Mouse (Mus musculus): ENCODE measurements around the gene Cdt1. TPM values are rescaled to one million over a fixed set of nuclear protein-coding genes. Genes with fewer than 3 reads are reported as not detected.

Cdt1 gene
- polyA plus RNA-seq, 1 experiment = 79.5 TPM

DNA sequence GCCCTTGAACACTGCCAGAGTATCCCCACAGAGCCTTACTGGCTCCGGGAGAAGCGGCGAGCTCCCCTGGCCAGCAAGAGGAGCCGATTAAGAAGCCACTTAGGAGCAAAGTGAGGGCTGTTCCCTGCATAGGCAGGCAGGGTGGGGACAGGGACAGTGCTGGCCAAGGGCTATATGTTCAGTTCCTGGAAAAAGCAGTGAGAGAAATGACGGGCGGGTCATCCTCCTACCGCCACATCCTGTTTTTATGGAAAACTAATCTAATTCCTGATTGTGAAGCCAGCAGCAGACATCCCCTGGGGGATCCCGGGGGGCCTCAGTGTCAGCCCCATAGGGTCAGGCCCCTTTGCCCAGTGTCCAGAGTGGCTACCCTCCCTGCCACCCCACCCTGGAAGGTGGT is 36.5 kb upstream of the Cdt1 start:
- TF ChIP-seq MAX (IDR thresholded peaks at IDR 0.05) = no peak
- TF ChIP-seq FOSL1 (IDR thresholded peaks at IDR 0.05; ENCODE audit: insufficient read depth, low read length, poor library complexity, severe bottlenecking) = no peak
- no peak for TF ChIP-seq CTCF (IDR thresholded peaks at IDR 0.05; ENCODE audit: control insufficient read depth, insufficient read depth, insufficient read length)
- no peak for TF ChIP-seq MYOD1 (IDR thresholded peaks at IDR 0.05; ENCODE audit: control insufficient read depth, insufficient read length, low read depth)
- no peak for TF ChIP-seq CEBPB (IDR thresholded peaks at IDR 0.05; ENCODE audit: low read depth)
- no peak for TF ChIP-seq MYOG (IDR thresholded peaks at IDR 0.05; ENCODE audit: control insufficient read depth, extremely low read depth, insufficient read length)
- no peak for TF ChIP-seq USF1 (IDR thresholded peaks at IDR 0.05; ENCODE audit: low read depth)
- no peak overlapping the region for H3ac ChIP-seq (ENCODE audit: control insufficient read depth, insufficient read length, low read depth)
- peaks cover 11% of the 10 kb centered on the region for H3K36me3 ChIP-seq (ENCODE audit: control insufficient read depth, insufficient read depth)
- H3K79me3 ChIP-seq (ENCODE audit: low read depth) = peaks cover 80% of the 10 kb centered on the region
- no peak overlapping the region for H3K4me3 ChIP-seq (ENCODE audit: insufficient read depth, poor library complexity, severe bottlenecking)
- no peaks in the 10 kb centered on the region for H3K27me3 ChIP-seq (ENCODE audit: control insufficient read depth, insufficient read depth, insufficient read length)
- peaks cover 100% of the 10 kb centered on the region for H3K79me2 ChIP-seq (ENCODE audit: control insufficient read depth, insufficient read depth)

DNA sequence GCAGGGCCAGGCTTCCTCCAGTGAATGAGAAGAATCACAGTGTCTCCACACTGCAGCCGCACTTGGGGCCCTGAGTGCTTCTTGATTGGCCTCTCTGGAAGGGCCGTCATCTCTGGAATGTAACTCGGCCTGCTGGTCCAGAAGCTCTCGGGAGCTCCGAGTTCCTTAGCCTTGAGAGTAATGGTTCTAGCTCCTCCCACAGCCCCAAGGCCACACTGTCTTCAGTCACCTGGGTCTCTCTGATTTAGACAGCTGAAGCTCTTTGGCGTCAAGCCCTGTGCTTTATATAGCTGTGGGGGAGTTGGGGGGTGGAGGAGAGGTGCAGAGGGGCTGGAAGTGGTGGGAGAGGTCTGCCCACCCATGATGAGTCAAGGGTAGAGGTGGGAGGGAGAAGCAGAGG is 30.8 kb upstream of the Cdt1 start:
- H3K4me3 ChIP-seq (ENCODE audit: insufficient read depth, poor library complexity, severe bottlenecking) = no peak overlapping the region
- TF ChIP-seq MAX (IDR thresholded peaks at IDR 0.05) (no peak), USF1 (IDR thresholded peaks at IDR 0.05; ENCODE audit: low read depth) (no peak), CEBPB (IDR thresholded peaks at IDR 0.05; ENCODE audit: low read depth) (no peak), MYOD1 (IDR thresholded peaks at IDR 0.05; ENCODE audit: control insufficient read depth, insufficient read length, low read depth) (no peak), CTCF (IDR thresholded peaks at IDR 0.05; ENCODE audit: control insufficient read depth, insufficient read depth, insufficient read length) (no peak), FOSL1 (IDR thresholded peaks at IDR 0.05; ENCODE audit: insufficient read depth, low read length, poor library complexity, severe bottlenecking) (no peak), MYOG (IDR thresholded peaks at IDR 0.05; ENCODE audit: control insufficient read depth, extremely low read depth, insufficient read length) (no peak)
- peaks cover 10% of the 10 kb centered on the region for H3K36me3 ChIP-seq (ENCODE audit: control insufficient read depth, insufficient read depth)

DNA sequence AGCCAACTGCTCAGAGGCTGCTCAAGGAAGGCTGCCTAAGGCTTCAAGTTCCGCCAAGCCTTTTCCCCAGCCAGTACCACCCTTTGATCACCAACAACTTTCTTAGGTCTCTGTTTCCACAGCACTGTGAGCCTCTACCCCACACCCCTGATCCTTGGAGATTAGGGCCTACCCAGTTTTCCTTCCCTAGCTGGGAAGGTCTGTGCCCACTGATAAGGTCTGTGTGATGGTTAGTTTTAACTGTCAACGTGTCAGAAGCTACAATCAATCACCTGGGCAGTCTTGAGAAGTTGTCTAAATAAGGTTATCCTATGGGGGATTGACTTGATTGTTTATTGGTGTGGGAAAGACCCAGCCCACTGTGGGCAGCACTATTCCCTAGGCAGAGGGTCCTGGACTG is 30.0 kb upstream of the Cdt1 start:
- peaks cover 100% of the 10 kb centered on the region for H3K79me2 ChIP-seq (ENCODE audit: control insufficient read depth, insufficient read depth)
- H3K4me3 ChIP-seq (ENCODE audit: insufficient read depth, poor library complexity, severe bottlenecking) = no peak overlapping the region
- H3K79me3 ChIP-seq (ENCODE audit: low read depth) = peaks cover 85% of the 10 kb centered on the region
- TF ChIP-seq MYOD1 (IDR thresholded peaks at IDR 0.05; ENCODE audit: control insufficient read depth, insufficient read length, low read depth) (no peak), CEBPB (IDR thresholded peaks at IDR 0.05; ENCODE audit: low read depth) (no peak), FOSL1 (IDR thresholded peaks at IDR 0.05; ENCODE audit: insufficient read depth, low read length, poor library complexity, severe bottlenecking) (no peak), MYOG (IDR thresholded peaks at IDR 0.05; ENCODE audit: control insufficient read depth, extremely low read depth, insufficient read length) (no peak), CTCF (IDR thresholded peaks at IDR 0.05; ENCODE audit: control insufficient read depth, insufficient read depth, insufficient read length) (no peak), MAX (IDR thresholded peaks at IDR 0.05) (no peak)
- no peaks in the 10 kb centered on the region for H3K27me3 ChIP-seq (ENCODE audit: control insufficient read depth, insufficient read depth, insufficient read length)
- H3K36me3 ChIP-seq (ENCODE audit: control insufficient read depth, insufficient read depth) = peaks cover 4% of the 10 kb centered on the region
- H3ac ChIP-seq (ENCODE audit: control insufficient read depth, insufficient read length, low read depth) = no peak overlapping the region

More for the DNA sequence above, 30.8 kb upstream of the Cdt1 start:
- H3K27me3 ChIP-seq (ENCODE audit: control insufficient read depth, insufficient read depth, insufficient read length) = no peaks in the 10 kb centered on the region
- peaks cover 100% of the 10 kb centered on the region for H3K79me2 ChIP-seq (ENCODE audit: control insufficient read depth, insufficient read depth)
- H3K79me3 ChIP-seq (ENCODE audit: low read depth) = peaks cover 85% of the 10 kb centered on the region
- H3ac ChIP-seq (ENCODE audit: control insufficient read depth, insufficient read length, low read depth) = no peak overlapping the region

DNA sequence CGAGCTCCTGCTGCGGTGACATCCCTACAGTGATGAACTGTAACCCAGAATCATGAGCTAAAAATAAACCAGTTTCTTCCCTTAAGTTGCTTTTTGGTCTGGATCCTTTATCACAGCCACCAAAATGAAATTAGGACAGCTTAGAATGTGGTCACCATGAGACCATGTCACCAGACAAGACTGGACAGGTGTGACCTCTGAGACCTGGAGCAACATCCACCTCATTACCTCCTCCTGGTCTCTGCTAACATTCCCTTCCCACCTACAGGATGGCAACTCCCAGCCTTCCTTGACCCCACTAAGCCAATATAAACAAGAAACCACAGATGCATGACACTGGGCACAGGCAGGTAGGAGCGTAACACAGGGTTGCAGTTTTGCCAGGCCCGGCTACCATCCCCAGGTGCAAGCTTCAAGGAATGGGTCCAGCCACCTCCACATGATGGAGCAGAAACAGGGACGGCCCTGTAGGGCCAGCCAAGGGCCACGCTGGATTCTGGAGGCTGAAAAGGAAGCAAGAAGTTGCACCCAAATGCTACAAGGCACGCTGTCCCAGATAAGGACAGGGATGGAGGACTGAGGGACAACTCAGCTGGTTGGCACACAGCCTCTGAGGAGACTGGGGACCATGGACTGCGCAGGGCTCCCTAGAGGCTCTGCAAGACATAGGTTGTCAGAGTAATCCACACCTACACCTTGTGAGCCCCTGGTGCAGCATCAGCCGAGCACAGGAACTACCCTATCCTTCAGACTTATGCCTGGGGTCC is 29.3 kb upstream of the Cdt1 start:
- TF ChIP-seq CEBPB (IDR thresholded peaks at IDR 0.05; ENCODE audit: low read depth) (no peak), USF1 (IDR thresholded peaks at IDR 0.05; ENCODE audit: low read depth) (no peak), FOSL1 (IDR thresholded peaks at IDR 0.05; ENCODE audit: insufficient read depth, low read length, poor library complexity, severe bottlenecking) (no peak), CTCF (IDR thresholded peaks at IDR 0.05; ENCODE audit: control insufficient read depth, insufficient read depth, insufficient read length) (no peak), MAX (IDR thresholded peaks at IDR 0.05) (no peak), MYOD1 (IDR thresholded peaks at IDR 0.05; ENCODE audit: control insufficient read depth, insufficient read length, low read depth) (no peak), MYOG (IDR thresholded peaks at IDR 0.05; ENCODE audit: control insufficient read depth, extremely low read depth, insufficient read length) (no peak)
- no peaks in the 10 kb centered on the region for H3K27me3 ChIP-seq (ENCODE audit: control insufficient read depth, insufficient read depth, insufficient read length)
- H3K4me3 ChIP-seq (ENCODE audit: insufficient read depth, poor library complexity, severe bottlenecking) = no peak overlapping the region
- peaks cover 85% of the 10 kb centered on the region for H3K79me3 ChIP-seq (ENCODE audit: low read depth)
- H3K79me2 ChIP-seq (ENCODE audit: control insufficient read depth, insufficient read depth) = peaks cover 100% of the 10 kb centered on the region
- peaks cover 4% of the 10 kb centered on the region for H3K36me3 ChIP-seq (ENCODE audit: control insufficient read depth, insufficient read depth)
- H3ac ChIP-seq (ENCODE audit: control insufficient read depth, insufficient read length, low read depth) = no peak overlapping the region

DNA sequence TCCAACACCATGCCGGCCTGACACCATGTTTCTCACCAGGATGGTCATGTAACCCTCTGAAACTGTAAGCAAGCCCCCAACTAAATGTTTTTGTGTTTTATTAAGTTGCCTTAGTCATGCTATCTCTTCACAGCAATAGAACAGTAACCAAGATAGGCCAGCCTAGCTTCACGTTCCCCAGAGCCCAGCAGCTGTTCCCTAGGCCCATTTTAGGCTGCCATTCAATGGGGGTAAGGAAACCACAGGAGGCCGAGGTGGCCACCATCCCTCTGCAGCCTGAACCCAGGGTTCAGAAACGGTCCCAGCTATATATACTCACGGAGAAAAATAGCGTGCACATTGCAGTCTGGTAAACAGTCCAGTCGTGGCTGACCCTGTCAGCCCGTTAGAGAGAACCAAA is 23.7 kb upstream of the Cdt1 start:
- Histone ChIP-seq H3K79me3 (ENCODE audit: low read depth) (peaks cover 93% of the 10 kb centered on the region), H3K27me3 (ENCODE audit: control insufficient read depth, insufficient read depth, insufficient read length) (no peaks in the 10 kb centered on the region), H3K79me2 (ENCODE audit: control insufficient read depth, insufficient read depth) (peaks cover 100% of the 10 kb centered on the region), H3ac (ENCODE audit: control insufficient read depth, insufficient read length, low read depth) (no peak overlapping the region), H3K4me3 (ENCODE audit: insufficient read depth, poor library complexity, severe bottlenecking) (no peak overlapping the region), H3K36me3 (ENCODE audit: control insufficient read depth, insufficient read depth) (peaks cover 17% of the 10 kb centered on the region)
- TF ChIP-seq FOSL1 (IDR thresholded peaks at IDR 0.05; ENCODE audit: insufficient read depth, low read length, poor library complexity, severe bottlenecking) (no peak), MYOG (IDR thresholded peaks at IDR 0.05; ENCODE audit: control insufficient read depth, extremely low read depth, insufficient read length) (no peak)

Data from C2C12 (cell line).